Mouse (Mus musculus) cerebellum, postnatal 10 days (tissue): ENCODE results near the gene Ifi27.
"Not testable (repeated sequence)": the region's sequence is repeated elsewhere in the genome, so short reads cannot be mapped to it uniquely, and the experiment has no call there.

Source experiments
- DNase-seq, 2 experiments: peaks; one replicate each; pipeline ENCODE4 v3.0.0; 2021; ENCODE audit warnings: mixed read lengths in 2 of 2

Ifi27 gene

GRCm38 (mm10) chr12:103457140-103457539 is 23.1 kb downstream of the Ifi27 start, which contains the start of gene Ifi27l2b:
TSS of gene Ifi27l2b (minus strand) at chr12:103457223.
- no peak for DNase-seq

- DNase-seq = no peak
These were observed 40.5 kb downstream of the Ifi27 start for GRCm38 (mm10) chr12:103474481-103474880.

DNA sequence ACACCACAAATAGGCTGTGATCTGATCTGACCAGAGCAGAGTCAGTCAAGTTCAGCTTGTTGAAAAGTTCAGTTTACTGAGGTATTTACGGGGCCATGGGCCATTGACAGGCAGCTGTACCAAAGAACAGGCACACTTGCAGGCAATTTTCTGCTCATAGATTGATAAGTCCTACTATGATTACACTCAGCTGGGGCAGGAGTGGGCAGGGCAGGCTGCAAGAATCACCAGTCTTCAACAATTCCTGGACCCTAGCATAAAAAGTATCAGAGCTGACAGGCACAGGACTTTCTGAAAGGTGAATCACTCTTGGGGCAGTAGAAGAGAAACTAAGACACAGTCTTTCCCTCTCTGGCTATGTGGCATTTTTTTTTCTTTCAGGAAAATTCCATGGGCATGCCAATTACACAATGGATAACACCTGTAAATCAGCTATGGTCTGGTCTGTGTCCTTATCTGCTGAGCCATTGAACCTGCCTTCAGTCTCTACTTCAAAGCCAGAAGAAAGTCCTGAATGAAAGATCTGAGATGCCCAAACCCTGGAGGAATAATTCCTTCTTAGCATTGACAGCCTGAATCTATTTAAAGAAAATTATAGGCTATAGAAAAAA is 42.9 kb downstream of the Ifi27 start:
- no peak for DNase-seq

GRCm38 (mm10) chr12:103477461-103478015 is 43.5 kb downstream of the Ifi27 start:
- DNase-seq = no peak

- DNase-seq = no peak
These were observed 47.7 kb downstream of the Ifi27 start for GRCm38 (mm10) chr12:103481671-103482070.

DNA sequence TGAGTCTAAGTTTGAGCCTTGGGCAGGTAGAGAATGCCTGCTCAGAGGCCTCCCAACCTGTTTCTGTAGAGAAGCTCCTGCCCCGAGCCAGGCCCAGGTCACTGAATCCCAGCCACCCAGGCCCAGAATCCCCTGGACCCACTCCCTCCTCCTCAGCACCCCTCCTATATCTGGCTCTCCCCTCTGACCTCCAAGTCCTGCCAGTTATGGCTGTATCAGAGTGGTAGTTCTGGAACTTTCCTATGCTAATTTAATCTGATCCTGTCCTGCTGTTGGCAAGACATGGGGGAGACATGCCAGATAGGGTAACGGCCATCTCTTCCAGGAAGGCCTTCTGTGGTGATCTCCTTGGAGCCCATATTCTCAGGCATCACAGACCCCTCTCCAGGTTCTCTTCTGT is 48.8 kb downstream of the Ifi27 start:
- no peak for DNase-seq

GRCm38 (mm10) chr12:103484200-103484972 is 50.4 kb downstream of the Ifi27 start:
- DNase-seq = not testable (repeated sequence)

- peak; percentile 43 to 53 for DNase-seq
These were observed 52.7 kb downstream of the Ifi27 start for GRCm38 (mm10) chr12:103486726-103487125.

DNA sequence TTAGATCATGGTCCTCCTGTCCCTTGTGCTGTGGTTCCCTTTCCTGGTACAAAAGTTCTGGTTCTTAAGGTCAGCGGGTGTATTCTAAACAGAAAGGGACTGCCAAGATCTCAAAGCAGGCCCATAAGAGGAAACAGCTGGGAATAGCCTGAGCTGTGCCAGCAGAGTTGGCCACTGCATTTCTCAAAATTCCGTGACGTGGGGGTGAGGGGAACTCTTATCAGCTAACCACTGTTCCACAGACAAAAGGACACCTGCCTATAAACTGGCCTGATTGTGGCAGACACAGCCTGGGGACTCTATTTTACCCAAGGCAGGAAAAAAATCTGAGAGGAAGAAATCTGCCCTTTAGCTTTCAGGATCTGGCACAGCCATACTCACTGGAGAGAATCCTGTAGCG is 53.3 kb downstream of the Ifi27 start:
- no peak for DNase-seq

GRCm38 (mm10) chr12:103487750-103488149 is 53.7 kb downstream of the Ifi27 start:
- DNase-seq = no peak
